Mouse (Mus musculus) hindbrain, embryonic 10.5 days (tissue): Measurements from ENCODE around the gene E330034G19Rik. TPM values are rescaled to one million over a fixed set of nuclear protein-coding genes. Genes with fewer than 3 reads are reported as not detected.

Experiments used
- polyA plus RNA-seq: library from polyadenylated mRNA; unstranded; fragments of >200 nt; fragmentation: Nextera tagmentation; extraction: Ambion mirVana; gene quantifications from 2 replicates; pipeline ENCODE4 v1.2.1, GENCODE M21; 2016

Gene E330034G19Rik
- polyA plus RNA-seq, 1 experiment from 2014 or later: not detected

Other genes starting within 250 kb of the E330034G19Rik start
- 12.7 and 14.0 TPM in 2 replicates for gene Dlg5, start 47.3 kb upstream of the E330034G19Rik start, polyA plus RNA-seq
- 19.2 and 22.4 TPM in 2 replicates for gene Polr3a, start 193.8 kb downstream of the E330034G19Rik start, polyA plus RNA-seq
- gene Rps24, start 193.9 kb downstream of the E330034G19Rik start, polyA plus RNA-seq: 962 and 1,047 TPM in 2 replicates